Mouse (Mus musculus) ovary, postnatal 36 days (tissue): ENCODE data around the gene Anapc5.

Source experiments
- DNase-seq: peaks from one replicate; pipeline ENCODE4 v3.0.0; 2022; ENCODE audit warnings: low spot score, mixed read lengths

The Anapc5 gene

DNA sequence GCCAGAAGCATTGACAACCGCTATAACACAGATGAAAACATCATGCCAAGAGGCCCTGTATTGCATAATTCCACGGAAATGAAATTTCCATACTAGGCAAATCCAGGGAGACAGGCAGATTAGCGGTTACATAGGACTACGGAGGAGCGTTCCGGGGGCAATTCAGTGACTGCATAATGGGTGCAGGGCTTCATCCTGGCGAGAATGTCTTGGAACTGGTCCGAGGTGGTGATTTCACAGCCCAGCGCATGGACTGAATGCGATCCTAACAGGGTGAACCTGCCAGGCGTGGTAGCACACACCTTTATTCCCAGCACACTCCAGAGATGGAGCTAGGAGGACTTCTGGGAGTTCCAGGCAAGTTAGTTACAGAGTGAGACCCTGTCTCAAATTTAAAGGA, 53.9 kb downstream of the Anapc5 start:
- no peak for DNase-seq

DNA sequence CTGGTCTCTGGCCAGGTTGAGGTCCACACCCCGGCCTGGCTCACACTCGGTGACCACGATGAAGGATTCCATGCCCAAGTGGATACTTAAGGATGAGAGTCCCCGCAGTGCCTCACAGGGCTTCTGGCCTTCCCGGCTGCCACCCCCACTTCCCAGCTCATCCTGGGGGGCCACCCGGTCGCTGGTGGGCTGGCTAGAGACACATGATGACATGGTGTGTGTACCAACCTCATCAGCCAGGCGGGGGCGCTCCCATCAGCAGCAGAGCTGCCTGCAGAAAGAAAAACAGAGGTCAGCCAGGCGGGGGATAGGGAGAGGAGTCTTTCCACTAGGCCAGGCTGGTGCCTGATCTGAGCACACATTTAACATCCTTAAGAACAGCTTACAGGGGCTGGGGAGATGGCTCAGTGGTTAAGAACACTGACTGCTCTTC, 57.1 kb downstream of the Anapc5 start:
- DNase-seq = peak; percentile 54

DNA sequence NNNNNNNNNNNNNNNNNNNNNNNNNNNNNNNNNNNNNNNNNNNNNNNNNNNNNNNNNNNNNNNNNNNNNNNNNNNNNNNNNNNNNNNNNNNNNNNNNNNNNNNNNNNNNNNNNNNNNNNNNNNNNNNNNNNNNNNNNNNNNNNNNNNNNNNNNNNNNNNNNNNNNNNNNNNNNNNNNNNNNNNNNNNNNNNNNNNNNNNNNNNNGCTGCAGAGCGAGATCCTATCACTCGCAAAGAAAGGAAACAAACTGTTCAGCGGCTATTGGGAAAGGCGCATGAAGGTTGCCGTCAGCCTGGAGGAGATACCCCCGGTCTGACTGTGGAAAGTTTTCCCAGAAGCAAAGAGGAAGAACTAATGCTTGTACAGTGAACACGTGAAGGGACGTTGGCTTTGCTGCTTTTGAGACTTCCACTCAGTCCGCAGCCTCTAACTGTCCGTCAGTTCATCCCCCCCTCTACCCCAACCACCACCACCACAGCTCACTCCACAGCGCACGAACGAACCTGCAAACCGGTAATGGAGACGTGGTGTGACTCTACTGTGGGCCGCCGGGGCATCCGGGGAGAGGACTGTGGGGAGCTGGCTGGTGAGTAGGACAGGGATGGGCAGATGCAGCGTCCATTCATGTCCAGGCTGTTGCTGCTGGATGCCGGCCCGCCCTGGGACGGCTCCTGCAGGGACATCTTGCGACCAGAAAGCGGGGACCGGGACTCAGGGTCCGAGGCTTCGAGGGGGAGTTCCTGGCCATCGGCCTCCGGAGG, 57.7 kb downstream of the Anapc5 start:
- no peak for DNase-seq

DNA sequence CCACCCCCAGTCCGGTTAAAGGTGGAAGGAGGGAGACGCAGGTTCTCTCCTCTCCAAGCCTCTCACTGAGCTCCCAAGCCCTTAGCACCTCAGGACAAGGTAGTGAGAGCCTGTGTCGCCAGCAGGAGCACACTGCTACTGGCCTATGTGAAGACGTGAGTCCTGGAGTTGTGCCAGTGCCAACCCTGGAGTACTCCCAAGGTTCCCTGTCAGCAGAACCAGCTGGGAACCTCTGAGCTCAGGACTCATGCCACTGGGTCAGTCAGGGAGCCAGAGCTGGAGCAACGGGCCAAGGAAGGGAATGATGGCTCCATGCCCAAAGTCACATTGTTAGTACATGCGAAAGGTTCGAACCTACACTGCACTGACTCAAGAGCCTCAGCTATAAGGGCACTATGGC, 64.5 kb downstream of the Anapc5 start:
- peak; percentile 35 for DNase-seq

DNA sequence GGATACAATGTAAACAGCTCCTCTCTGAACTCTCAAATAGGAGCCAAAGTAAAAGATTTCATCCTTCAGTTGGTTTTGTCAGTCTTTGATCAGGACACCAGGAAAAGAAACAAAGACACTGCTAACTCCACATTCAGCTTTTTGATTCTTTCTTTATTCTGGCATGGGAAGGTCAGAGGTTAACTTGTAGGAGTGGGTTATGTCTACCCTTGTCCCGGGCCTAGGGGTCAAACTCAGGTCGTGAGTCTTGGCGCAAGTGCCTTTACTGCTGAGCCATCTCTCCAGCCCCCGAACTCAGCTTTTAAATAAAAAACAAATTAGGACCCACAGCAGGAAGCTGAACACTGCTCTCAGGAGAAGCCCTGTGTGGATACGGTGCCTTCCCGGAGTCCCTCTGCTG, 65.0 kb downstream of the Anapc5 start:
- no peak for DNase-seq

DNA sequence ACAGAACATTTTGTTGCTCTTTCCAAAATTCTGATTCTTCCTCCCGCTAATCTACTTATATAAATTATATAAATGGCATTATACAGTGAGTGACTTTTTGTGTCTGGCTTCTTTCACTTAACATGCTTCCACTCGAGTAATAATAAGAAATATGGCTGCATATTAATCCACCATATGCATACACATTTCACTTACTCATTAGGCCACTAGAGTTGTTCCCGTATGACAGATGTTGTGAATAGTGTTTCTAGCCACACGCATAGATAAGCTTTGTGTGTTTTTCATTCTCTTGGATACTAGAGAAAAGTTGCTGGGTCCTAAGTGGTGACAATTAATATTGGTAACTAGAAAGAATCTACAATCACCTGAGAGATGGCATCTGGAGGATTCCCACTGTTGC, 65.5 kb downstream of the Anapc5 start:
- no peak for DNase-seq

DNA sequence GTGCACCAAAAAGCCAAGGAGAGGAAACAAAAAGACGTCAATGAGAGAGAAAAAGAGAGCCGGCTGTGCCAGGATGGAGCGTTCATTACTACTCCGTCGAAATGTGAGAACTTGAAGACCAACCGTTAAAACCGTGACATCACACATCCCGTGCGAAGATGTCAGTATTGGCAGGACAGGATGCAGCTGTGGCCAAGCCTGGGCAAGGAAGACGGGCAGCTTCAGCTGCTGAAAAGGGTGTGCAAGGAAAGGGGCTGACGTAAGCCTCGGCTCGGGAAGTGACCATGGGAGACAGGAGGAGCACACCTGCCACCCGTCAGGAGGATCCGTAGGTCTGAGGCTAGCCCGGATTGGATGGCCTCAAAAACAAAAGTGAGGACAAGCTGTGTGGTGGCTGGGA, 66.7 kb downstream of the Anapc5 start:
- no peak for DNase-seq

DNA sequence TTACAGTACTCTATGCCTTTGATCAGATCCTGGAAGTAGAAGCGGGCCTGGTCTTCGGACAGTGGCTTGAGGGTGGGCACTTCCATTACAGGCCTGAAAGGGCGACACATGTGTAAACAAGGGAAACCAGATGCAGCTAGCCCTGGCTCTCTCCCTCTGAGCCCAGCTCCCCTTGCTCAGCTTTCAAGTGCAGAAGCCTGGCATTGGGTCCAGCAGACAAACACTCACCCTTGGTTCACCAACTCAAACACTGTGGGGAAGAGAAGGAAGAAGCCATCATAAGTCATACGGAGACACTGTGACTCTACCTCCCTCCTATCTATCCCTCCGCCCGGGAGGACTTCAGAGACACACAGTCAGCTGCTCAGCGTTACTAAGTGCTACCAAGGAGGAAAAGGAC, 73.2 kb downstream of the Anapc5 start:
- DNase-seq = no peak

DNA sequence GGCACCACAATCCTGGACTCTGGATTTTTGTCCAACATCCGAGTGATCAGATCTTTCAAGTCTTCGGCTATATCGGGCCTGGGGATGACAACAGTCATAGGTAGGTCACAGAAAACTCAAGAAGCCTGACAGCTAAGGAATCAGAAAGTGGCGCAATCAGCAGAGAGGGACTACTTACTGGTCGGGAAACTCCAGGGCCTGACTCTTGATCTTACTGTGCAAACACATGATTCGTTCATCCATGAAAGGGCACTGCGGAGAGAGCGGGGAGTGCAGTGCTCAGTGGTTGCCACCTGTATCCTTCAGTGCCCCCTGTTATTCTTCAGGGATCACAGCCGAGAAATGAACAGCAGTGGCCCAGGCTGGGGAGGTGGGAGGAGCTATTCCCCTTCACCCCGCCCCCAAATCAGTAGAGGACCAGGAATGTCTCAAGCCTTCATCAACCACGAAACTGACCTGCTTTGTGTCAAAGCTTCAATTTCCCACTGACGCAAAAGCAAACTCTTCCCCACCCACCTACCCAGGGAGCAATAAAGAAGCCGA, 77.2 kb downstream of the Anapc5 start:
- DNase-seq = no peak
